Comparison of ENCODE assay signal across 22 mouse cellular contexts in the genomic region with DNA sequence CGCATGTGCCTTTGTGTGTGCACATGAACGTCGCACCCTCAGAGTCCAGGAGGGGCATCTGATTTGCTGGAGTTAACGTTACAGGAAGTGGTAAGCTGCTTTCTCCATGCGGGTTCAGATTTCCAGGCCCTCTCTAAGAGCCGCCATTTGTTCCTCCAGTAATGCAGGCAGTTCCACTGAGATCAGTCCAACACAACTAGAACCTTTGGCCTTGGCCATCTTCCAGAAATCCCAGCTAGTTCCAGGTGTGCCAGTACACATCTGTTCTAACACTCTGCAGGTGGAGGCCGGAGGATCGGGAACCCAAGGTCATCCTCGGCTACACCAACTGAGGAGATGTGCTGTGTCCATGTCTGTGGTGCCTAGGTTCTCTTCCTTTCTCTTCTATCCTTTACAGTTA. TPM values are rescaled to one million over a fixed set of nuclear protein-coding genes. Genes with fewer than 3 reads are reported as not detected.
"Had no signal": no experiment of that assay in that cellular context is flagged by ENCODE, and none has a peak within 500 bp of the region (broad histone marks: within the 10 kb centered on the region; RNA-seq: fewer than 3 reads in every experiment).

No protein-coding gene starts in this region.

- H3K4me1 ChIP-seq: limb, embryonic 13.5 days had no signal

- H3K4me2 ChIP-seq: limb, embryonic 13.5 days; lung, embryonic 14.5 days had no signal

- H3K27ac ChIP-seq: layer of hippocampus, adult 2 months; limb, embryonic 10.5 days; limb, embryonic 13.5 days; liver, embryonic 14.5 days; macrophage had no signal

- H3K4me3 ChIP-seq: layer of hippocampus, adult 2 months; limb, embryonic 10.5 days; limb, embryonic 13.5 days had no signal

- H3K27me3 ChIP-seq: limb, embryonic 13.5 days had no signal

- DNase-seq: kidney, adult 11 months; kidney, adult 9 months; kidney, postnatal 14 days; layer of hippocampus, adult 9-11 months; liver; liver, postnatal 0 days; lung, embryonic 14.5 days; midbrain, embryonic 14.5 days; thymus, postnatal 25 days had no signal

- H3K9ac ChIP-seq: limb, embryonic 13.5 days; liver, embryonic 14.5 days; liver, postnatal 0 days; lung, embryonic 14.5 days had no signal

- H3K9me3 ChIP-seq: limb, embryonic 10.5 days; limb, embryonic 13.5 days had no signal

- ATAC-seq: liver, postnatal 0 days; lung, postnatal 0 days had no signal

- H3K36me3 ChIP-seq: limb, embryonic 10.5 days; limb, embryonic 13.5 days had no signal

RNA-seq across cellular contexts. Expression of a gene that starts 3.0 kb away (rescaled TPM):
- polyA plus RNA-seq: kidney, embryonic 16.5 days; limb, embryonic 10.5 days; limb, embryonic 13.5 days; liver, embryonic 14.5 days; liver, postnatal 0 days; lung, embryonic 14.5 days; lung, postnatal 0 days; macrophage; midbrain, embryonic 14.5 days; midbrain, postnatal 0 days; neural tube, embryonic 11.5 days; neural tube, embryonic 14.5 days; stomach, embryonic 14.5 days; thymus, postnatal 0 days had no signal

RNA-seq across cellular contexts. Expression of a gene that starts 14.9 kb away (rescaled TPM):
- polyA plus RNA-seq: large intestine, adult 2 months; limb, embryonic 10.5 days; limb, embryonic 13.5 days; liver, embryonic 14.5 days; liver, postnatal 0 days; macrophage; midbrain, embryonic 14.5 days; neural tube, embryonic 11.5 days; neural tube, embryonic 14.5 days had no signal
